Mouse (Mus musculus): ENCODE measurements around the gene Spata31d1b. TPM values are rescaled to one million over a fixed set of nuclear protein-coding genes. Genes with fewer than 3 reads are reported as not detected.
"Not testable (repeated sequence)": the region's sequence is repeated elsewhere in the genome, so short reads cannot be mapped to it uniquely, and the experiment has no call there.

The Spata31d1b gene
- polyA plus RNA-seq (2014; fragmentation: Nextera tagmentation; extraction: Ambion mirVana): not detected in 2 replicates

DNA sequence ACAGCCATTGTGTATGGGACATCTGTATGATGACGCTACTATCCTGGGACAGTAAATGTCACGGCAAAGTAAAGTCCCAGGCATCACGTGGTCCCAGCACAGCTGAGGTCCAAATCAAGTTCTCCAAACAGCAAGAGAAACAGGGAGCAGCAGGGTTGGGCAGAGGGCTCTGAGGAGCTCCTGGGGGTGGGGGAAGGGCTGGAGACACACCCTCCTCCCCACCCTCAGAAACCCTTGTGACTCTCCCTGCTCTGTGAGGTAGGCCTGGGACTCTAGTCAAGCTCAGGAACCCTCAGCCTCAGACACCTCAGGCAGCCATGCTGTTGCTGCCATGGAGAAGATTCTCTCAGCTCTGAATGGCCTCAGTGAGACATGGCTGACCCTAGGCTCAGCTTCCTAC is at the start of gene Spata31d1b:
Gene Spata31d1b, plus strand, starts transcription at position 301 of the 400 bp plus-strand sequence.
- not testable (repeated sequence) for H3K27ac ChIP-seq (ENCODE audit: low read depth, low read length); H3K36me3 ChIP-seq (ENCODE audit: control insufficient read depth, insufficient read depth, low read length); H3K4me3 ChIP-seq (ENCODE audit: low read length); H3K4me2 ChIP-seq (replicated peaks; ENCODE audit: low read depth, low read length); H3K4me1 ChIP-seq (ENCODE audit: control insufficient read depth, insufficient read depth, low read length); ATAC-seq (ENCODE audit: low FRiP score, low TSS enrichment); H3K9ac ChIP-seq (ENCODE audit: low read depth, low read length); H3K27me3 ChIP-seq (ENCODE audit: control insufficient read depth, insufficient read depth, low read length); H3K9me3 ChIP-seq (ENCODE audit: control insufficient read depth, low read length)
- 73% methylated on average over 3 of the region's 3 CpGs for WGBS

- Histone ChIP-seq H3K4me3 (ENCODE audit: low read length) (no peak overlapping the region), H3K36me3 (ENCODE audit: control insufficient read depth, insufficient read depth, low read length) (peaks cover 8% of the 10 kb centered on the region; the same call in 1 of the 2 replicates), H3K27ac (ENCODE audit: low read depth, low read length) (no peak overlapping the region), H3K9me3 (ENCODE audit: control insufficient read depth, low read length) (no peaks in the 10 kb centered on the region), H3K4me1 (ENCODE audit: control insufficient read depth, insufficient read depth, low read length) (no peaks in the 10 kb centered on the region), H3K4me2 (replicated peaks; ENCODE audit: low read depth, low read length) (no peak overlapping the region), H3K9ac (ENCODE audit: low read depth, low read length) (no peak overlapping the region), H3K27me3 (ENCODE audit: control insufficient read depth, insufficient read depth, low read length) (no peaks in the 10 kb centered on the region)
- no peak for ATAC-seq (ENCODE audit: low FRiP score, low TSS enrichment)
- WGBS: 80% methylated on average over 19 of the region's 19 CpGs
Observed at GRCm38 (mm10) chr13:59663939-59664712, 48.0 kb upstream of the Spata31d1b start.

- 92% methylated on average over 5 of the region's 5 CpGs for WGBS
- H3K4me2 ChIP-seq (replicated peaks; ENCODE audit: low read depth, low read length): no peak overlapping the region
- no peaks in the 10 kb centered on the region for H3K4me1 ChIP-seq (ENCODE audit: control insufficient read depth, insufficient read depth, low read length)
- no peaks in the 10 kb centered on the region for H3K9me3 ChIP-seq (ENCODE audit: control insufficient read depth, low read length)
- no peak overlapping the region for H3K9ac ChIP-seq (ENCODE audit: low read depth, low read length)
- no peaks in the 10 kb centered on the region for H3K27me3 ChIP-seq (ENCODE audit: control insufficient read depth, insufficient read depth, low read length)
- no peaks in the 10 kb centered on the region for H3K36me3 ChIP-seq (ENCODE audit: control insufficient read depth, insufficient read depth, low read length)
- ATAC-seq (ENCODE audit: low FRiP score, low TSS enrichment): no peak
- no peak overlapping the region for H3K27ac ChIP-seq (ENCODE audit: low read depth, low read length)
- H3K4me3 ChIP-seq (ENCODE audit: low read length): no peak overlapping the region
Observed at GRCm38 (mm10) chr13:59667763-59668162, 44.3 kb upstream of the Spata31d1b start.

DNA sequence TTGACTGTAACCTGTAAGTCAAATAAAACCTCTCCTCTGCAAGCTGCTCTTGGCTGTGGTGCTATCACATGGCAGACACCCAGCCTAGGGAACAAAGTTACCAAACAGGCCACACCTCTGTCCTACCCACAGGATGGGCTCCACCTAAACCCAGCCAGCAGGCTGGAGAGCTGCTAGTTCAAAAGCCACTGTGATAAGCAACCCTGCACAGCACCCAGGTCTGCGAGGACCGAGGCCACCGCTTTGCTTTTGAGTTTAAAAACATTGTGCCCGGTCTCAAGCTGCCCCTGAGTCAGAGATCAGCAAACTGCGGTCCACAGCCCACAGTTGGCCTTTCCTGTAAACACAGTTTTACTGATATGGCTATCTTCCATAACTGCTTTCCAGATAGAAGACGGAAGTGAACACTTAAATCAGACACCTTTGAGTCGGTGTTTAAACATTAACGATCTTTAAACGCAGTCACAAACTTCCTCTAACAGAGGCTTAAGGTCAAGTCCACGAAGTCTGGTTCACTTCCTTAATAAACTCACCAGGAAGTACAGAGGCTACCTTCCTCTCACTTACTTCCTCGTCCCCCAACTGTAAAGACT is 43.5 kb upstream of the Spata31d1b start:
- no peak overlapping the region for H3K4me2 ChIP-seq (replicated peaks; ENCODE audit: low read depth, low read length)
- H3K36me3 ChIP-seq (ENCODE audit: control insufficient read depth, insufficient read depth, low read length): no peaks in the 10 kb centered on the region
- no peak overlapping the region for H3K9ac ChIP-seq (ENCODE audit: low read depth, low read length)
- H3K9me3 ChIP-seq (ENCODE audit: control insufficient read depth, low read length): no peaks in the 10 kb centered on the region
- H3K4me3 ChIP-seq (ENCODE audit: low read length): no peak overlapping the region
- H3K27me3 ChIP-seq (ENCODE audit: control insufficient read depth, insufficient read depth, low read length): no peaks in the 10 kb centered on the region
- ATAC-seq (ENCODE audit: low FRiP score, low TSS enrichment): peak; percentile 30; the same call in 1 of the 2 replicates
- peaks cover 4% of the 10 kb centered on the region; the same call in 1 of the 2 replicates for H3K4me1 ChIP-seq (ENCODE audit: control insufficient read depth, insufficient read depth, low read length)
- 50% methylated on average over 11 of the region's 11 CpGs for WGBS
- H3K27ac ChIP-seq (ENCODE audit: low read depth, low read length): no peak overlapping the region

- no peak overlapping the region for H3K4me3 ChIP-seq (ENCODE audit: low read length)
Observed at GRCm38 (mm10) chr13:59669946-59670345, 42.1 kb upstream of the Spata31d1b start.

GRCm38 (mm10) chr13:59671521-59671920 is 40.6 kb upstream of the Spata31d1b start:
- ATAC-seq (ENCODE audit: low FRiP score, low TSS enrichment): no peak
- WGBS: 75% methylated on average over 2 of the region's 2 CpGs
- peaks cover 11% of the 10 kb centered on the region for H3K4me1 ChIP-seq (ENCODE audit: control insufficient read depth, insufficient read depth, low read length)
- H3K27ac ChIP-seq (ENCODE audit: low read depth, low read length): no peak overlapping the region
- no peaks in the 10 kb centered on the region for H3K9me3 ChIP-seq (ENCODE audit: control insufficient read depth, low read length)
- H3K4me2 ChIP-seq (replicated peaks; ENCODE audit: low read depth, low read length): no peak overlapping the region
- H3K4me3 ChIP-seq (ENCODE audit: low read length): no peak overlapping the region
- H3K9ac ChIP-seq (ENCODE audit: low read depth, low read length): no peak overlapping the region
- no peaks in the 10 kb centered on the region for H3K27me3 ChIP-seq (ENCODE audit: control insufficient read depth, insufficient read depth, low read length)
- no peaks in the 10 kb centered on the region for H3K36me3 ChIP-seq (ENCODE audit: control insufficient read depth, insufficient read depth, low read length)

More at GRCm38 (mm10) chr13:59669946-59670345, 42.1 kb upstream of the Spata31d1b start:
- Histone ChIP-seq H3K27me3 (ENCODE audit: control insufficient read depth, insufficient read depth, low read length) (no peaks in the 10 kb centered on the region), H3K9ac (ENCODE audit: low read depth, low read length) (no peak overlapping the region), H3K4me1 (ENCODE audit: control insufficient read depth, insufficient read depth, low read length) (peaks cover 11% of the 10 kb centered on the region), H3K36me3 (ENCODE audit: control insufficient read depth, insufficient read depth, low read length) (no peaks in the 10 kb centered on the region), H3K9me3 (ENCODE audit: control insufficient read depth, low read length) (no peaks in the 10 kb centered on the region), H3K27ac (ENCODE audit: low read depth, low read length) (no peak overlapping the region), H3K4me2 (replicated peaks; ENCODE audit: low read depth, low read length) (no peak overlapping the region)
- WGBS: 90% methylated on average over 10 of the region's 10 CpGs
- ATAC-seq (ENCODE audit: low FRiP score, low TSS enrichment): no peak

DNA sequence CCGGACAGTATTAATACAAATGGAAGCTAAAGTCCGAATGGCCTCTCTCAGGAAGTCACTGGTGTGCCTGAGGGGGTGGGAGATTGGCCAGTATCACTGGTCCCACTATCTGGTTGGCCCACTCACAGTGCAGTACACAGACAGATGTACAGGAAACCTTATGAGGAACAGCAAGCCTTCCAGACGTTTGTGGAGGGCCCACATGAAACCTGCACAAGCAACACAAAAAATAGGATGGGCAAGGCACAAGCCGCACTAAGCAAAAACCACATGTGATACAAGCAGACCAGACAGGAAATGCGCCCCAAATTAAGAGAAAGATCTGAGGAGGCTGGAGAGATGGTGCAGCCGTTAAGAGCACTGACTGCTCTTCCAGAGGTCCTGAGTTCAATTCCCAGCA is 39.8 kb upstream of the Spata31d1b start:
- Histone ChIP-seq H3K4me2 (replicated peaks; ENCODE audit: low read depth, low read length) (no peak overlapping the region), H3K36me3 (ENCODE audit: control insufficient read depth, insufficient read depth, low read length) (no peaks in the 10 kb centered on the region), H3K27ac (ENCODE audit: low read depth, low read length) (no peak overlapping the region), H3K4me1 (ENCODE audit: control insufficient read depth, insufficient read depth, low read length) (peaks cover 11% of the 10 kb centered on the region), H3K9ac (ENCODE audit: low read depth, low read length) (no peak overlapping the region), H3K27me3 (ENCODE audit: control insufficient read depth, insufficient read depth, low read length) (no peaks in the 10 kb centered on the region), H3K4me3 (ENCODE audit: low read length) (no peak overlapping the region), H3K9me3 (ENCODE audit: control insufficient read depth, low read length) (no peaks in the 10 kb centered on the region)
- 72% methylated on average over 6 of the region's 6 CpGs for WGBS
- ATAC-seq (ENCODE audit: low FRiP score, low TSS enrichment): no peak

GRCm38 (mm10) chr13:59673597-59673996 is 38.5 kb upstream of the Spata31d1b start:
- Histone ChIP-seq H3K27me3 (ENCODE audit: control insufficient read depth, insufficient read depth, low read length) (no peaks in the 10 kb centered on the region), H3K9me3 (ENCODE audit: control insufficient read depth, low read length) (no peaks in the 10 kb centered on the region), H3K4me3 (ENCODE audit: low read length) (no peak overlapping the region), H3K27ac (ENCODE audit: low read depth, low read length) (no peak overlapping the region), H3K36me3 (ENCODE audit: control insufficient read depth, insufficient read depth, low read length) (no peaks in the 10 kb centered on the region), H3K9ac (ENCODE audit: low read depth, low read length) (no peak overlapping the region), H3K4me2 (replicated peaks; ENCODE audit: low read depth, low read length) (0 out of 2 replicates have a peak overlapping the region, but pooled peaks have one; percentile 12), H3K4me1 (ENCODE audit: control insufficient read depth, insufficient read depth, low read length) (peaks cover 11% of the 10 kb centered on the region)
- ATAC-seq (ENCODE audit: low FRiP score, low TSS enrichment): no peak
- WGBS: 50% methylated on average over 7 of the region's 7 CpGs

DNA sequence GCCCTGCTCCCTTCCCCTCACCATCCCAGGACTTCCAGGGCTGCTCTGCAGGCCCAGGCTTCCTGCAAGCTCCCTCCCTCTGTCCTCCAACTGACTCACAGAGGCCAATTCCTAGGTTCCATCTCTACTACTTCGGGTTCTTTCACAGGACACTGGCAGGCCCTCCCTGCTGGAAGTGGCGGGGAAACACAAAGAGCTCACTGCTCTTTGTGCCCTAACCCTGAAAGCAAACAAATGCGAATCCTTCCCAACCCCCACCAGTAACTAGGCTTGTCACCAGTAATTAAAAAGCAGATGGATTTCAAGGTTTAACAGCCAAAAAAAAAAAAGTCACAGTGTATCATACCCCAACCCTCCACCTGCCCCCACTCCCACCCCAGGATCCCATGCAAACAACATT is 37.9 kb upstream of the Spata31d1b start:
- Histone ChIP-seq H3K4me1 (ENCODE audit: control insufficient read depth, insufficient read depth, low read length) (peaks cover 11% of the 10 kb centered on the region), H3K27me3 (ENCODE audit: control insufficient read depth, insufficient read depth, low read length) (no peaks in the 10 kb centered on the region), H3K4me2 (replicated peaks; ENCODE audit: low read depth, low read length) (peak overlapping the region; percentile 61), H3K9me3 (ENCODE audit: control insufficient read depth, low read length) (no peaks in the 10 kb centered on the region), H3K27ac (ENCODE audit: low read depth, low read length) (no peak overlapping the region), H3K9ac (ENCODE audit: low read depth, low read length) (peak overlapping the region; percentile 74; the same call in 1 of the 2 replicates), H3K4me3 (ENCODE audit: low read length) (peak overlapping the region; percentile 77; the same call in 1 of the 2 replicates), H3K36me3 (ENCODE audit: control insufficient read depth, insufficient read depth, low read length) (no peaks in the 10 kb centered on the region)
- WGBS: 11% methylated on average over 3 of the region's 3 CpGs
- ATAC-seq (ENCODE audit: low FRiP score, low TSS enrichment): no peak

All from kidney, embryonic 14.5 days (tissue).